Mouse (Mus musculus): ENCODE results near the gene Olfr231.

The Olfr231 gene

DNA sequence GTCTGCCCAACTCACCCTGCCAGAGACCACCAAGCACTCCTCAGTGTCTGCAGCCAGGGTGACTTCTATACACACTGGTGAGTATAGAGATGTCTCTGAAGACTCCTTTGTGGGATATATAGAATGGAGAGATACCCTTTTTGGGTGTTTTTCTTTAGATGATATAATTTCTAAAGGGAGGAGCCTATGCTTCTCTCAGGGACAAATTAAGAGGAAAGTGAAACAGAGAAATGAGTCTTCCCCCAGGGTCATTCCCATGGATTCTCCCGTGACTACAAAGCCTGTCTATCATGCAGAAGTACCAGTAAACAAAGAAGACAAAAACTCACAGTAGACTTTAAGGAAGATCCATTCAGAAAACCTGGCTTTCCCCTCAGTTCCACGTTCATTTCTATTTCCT, at the start of gene Olfr231:
Olfr231 (minus strand) TSS at position 101 of the 400 bp plus-strand sequence.
- DNase-seq (ENCODE audit: low spot score in 2 of 2) = no peak

DNA sequence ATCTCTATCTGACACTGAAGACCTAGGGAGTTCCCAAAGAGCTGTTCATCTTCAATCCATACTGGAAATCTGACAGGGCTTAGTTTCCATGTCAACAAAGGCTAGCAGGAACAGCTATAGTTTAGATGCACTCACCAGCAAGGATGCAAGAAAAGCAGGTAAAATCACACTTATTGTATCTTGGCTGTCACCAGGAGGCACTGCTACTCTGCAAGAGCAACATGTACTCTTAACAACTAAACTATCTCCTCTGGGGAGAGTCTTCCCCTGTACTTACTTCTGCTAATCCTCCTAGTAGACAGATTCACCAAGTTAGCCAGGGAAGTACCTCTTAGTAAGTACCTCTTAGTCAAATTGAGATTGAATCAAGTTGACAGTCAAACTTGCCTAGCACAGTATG, 48.1 kb upstream of the Olfr231 start:
- no peak for DNase-seq (ENCODE audit: low spot score in 2 of 2)

DNA sequence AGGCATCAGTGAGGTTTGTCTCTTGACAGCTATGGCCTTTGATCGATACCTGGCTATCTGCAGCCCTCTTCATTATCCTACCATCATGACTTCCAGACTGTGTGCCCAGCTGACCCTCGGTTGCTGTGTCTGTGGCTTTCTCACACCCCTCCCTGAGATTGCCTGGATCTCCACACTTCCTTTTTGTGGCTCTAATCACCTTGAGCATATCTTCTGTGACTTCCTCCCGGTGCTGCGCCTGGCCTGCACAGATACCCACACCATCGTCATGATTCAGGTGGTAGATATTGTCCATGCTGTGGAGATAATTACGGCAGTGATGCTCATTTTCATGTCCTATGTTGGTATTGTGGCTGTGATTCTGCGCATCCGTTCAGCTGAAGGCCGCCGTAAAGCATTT, 38.1 kb upstream of the Olfr231 start:
- DNase-seq (ENCODE audit: low spot score in 2 of 2) = no peak

DNA sequence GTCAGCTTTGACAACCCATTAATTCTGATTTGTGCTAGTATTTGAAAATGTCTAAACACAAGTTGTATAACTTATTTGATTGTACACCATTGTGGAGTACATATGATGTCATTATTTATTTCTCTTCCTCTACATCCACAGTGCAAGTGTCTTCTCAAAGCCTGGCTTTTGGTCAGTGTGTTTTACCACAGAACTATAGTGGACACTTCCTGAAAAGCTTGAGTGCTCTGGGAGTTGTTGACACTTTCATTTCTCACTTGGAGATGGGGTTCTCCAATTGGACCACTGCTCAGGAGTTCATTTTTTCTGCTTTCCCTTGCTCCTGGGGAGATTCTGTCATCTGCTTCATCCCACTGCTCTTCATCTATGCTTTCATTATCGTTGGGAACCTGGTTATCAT, 37.5 kb upstream of the Olfr231 start:
- no peak for DNase-seq (ENCODE audit: low spot score in 2 of 2)

DNA sequence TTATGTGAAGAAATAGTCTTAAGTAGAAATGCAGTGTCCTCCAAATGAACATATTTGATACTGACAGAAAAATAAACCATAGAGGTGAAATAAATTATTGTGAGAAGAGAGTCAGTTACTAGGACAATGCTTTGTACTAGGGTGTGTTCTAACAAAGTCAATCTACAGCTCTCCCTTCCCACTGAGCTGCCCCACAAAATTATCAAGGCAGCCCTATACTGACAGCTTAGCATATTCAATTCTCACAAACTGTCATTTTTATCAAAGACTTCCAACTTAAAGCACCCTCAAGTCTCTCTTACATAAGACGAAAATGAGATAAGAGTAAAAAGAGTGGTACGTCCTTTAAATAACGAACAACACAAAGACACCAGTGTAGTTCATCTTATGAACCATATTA, 36.7 kb upstream of the Olfr231 start:
- no peak for DNase-seq (ENCODE audit: low spot score in 2 of 2)

DNA sequence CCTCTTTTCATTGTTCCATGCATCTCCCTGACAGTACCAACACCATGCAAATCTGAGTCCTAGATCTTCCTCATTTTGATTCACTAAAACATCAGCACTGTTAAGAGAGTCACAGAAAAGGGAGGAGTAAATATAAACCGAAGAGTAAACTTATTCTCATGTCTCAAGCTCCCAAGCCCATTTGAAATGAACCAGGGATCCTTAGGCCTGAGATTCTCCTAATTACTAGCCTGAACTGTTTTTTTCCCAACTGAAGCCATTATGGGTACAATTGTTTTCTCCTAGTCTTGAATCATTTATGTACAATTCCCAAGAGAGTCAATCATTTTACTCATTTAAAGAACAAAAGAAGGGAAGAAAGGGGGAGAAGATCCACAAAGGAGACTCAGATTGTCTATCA, 34.4 kb upstream of the Olfr231 start, which contains the start of gene Olfr420:
Olfr420 (plus strand) TSS at position 301 of the 400 bp plus-strand sequence.
- no peak for DNase-seq (ENCODE audit: low spot score in 2 of 2)

DNA sequence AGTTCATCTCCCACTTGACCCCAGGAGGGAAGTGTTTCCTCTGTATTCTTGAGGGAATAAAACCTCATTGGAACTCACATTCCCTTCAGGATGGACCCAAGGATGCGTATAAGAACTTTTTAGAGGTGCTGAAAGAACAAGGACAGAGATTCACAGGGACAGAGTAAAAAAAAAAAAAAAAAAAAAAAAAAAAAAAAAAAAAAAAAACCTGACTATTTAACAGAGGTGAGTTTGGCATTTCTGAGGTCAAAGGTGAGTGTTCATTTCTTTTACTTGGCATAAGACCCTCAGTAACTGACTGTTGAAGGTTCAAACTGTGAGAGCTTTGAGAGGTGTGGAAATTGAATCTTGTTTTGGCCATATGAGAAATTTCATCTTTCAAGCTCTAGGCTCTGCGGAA, 28.3 kb upstream of the Olfr231 start:
- no peak for DNase-seq (ENCODE audit: low spot score in 2 of 2)

DNA sequence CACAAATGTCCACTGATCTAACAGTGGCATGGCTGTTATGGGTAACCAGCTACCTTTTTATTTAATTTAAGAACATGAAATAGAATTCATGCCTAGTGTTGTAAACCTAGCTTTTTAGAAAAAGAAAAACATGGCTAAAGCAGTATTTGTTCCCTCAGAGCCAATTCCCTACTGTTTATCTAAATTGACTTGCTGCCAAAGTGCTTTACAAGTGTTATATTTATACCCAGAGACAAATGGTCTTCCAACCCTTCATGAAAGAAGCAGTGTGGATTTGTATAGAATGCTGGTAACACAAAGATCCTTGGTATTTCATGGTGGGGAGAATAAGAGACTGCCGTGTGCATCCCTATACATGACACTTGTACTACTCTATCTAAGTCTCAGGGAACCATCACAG, 25.7 kb upstream of the Olfr231 start:
- no peak for DNase-seq (ENCODE audit: low spot score in 2 of 2)

DNA sequence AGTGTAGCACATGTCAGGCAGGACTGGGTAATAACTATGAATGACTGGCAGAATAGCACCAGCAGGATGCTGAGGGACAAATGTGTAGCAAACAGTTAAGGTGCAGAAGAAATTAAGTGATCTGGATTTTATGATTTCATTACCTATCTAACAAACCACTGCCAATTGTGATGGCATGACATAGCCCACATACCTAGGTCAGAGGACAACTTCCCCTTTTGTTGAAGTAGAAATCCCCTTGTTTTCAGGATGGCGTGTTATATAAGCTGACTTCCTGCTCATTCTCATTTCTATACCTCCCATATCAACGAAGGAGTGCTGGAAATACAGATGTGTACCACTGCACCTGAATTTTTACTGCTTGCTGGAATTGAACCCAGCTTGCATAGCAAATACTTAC, 20.4 kb upstream of the Olfr231 start:
- DNase-seq (ENCODE audit: low spot score in 2 of 2) = no peak

DNA sequence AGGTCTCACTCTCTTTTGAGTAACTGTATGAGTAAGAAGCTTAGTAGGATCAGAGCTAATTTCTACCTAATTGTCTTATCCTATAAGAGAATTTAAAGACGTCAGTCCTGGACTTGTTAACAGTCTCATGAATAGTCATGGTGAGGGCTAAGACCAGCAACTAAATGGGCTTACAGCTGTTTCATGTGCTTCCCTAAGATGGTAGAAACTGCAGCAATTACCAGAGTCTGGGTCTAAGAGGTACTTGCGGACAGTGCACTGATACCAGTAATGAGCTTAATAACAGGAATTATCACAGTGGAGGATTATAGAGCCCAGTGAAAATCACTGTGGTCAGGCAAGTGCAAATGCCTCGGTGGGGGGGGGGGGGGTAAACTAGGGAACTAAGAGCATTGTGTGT, 11.0 kb upstream of the Olfr231 start:
- DNase-seq (ENCODE audit: low spot score in 2 of 2) = no peak

DNA sequence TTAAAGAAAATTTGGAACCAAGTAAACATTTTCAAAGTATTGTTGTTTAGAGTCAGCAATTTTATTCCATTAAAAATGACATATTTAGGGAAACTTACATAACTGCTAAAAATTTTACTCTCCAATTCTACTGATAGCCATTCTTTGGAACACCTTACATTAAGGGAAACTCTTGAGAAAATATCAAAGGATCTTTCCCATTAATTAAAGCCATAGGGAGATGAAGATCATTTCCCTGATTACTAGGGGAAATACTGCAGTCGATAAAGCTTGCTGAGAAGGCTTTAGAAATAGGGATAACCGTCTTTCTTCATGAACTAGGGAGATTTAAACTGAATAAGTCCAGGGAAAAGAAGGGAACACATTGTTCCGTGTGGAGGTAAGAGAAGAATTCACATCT, 10.3 kb upstream of the Olfr231 start, which contains the start of gene Olfr424:
Olfr424 (plus strand) TSS at position 301 of the 400 bp plus-strand sequence.
- no peak for DNase-seq (ENCODE audit: low spot score in 2 of 2)

DNA sequence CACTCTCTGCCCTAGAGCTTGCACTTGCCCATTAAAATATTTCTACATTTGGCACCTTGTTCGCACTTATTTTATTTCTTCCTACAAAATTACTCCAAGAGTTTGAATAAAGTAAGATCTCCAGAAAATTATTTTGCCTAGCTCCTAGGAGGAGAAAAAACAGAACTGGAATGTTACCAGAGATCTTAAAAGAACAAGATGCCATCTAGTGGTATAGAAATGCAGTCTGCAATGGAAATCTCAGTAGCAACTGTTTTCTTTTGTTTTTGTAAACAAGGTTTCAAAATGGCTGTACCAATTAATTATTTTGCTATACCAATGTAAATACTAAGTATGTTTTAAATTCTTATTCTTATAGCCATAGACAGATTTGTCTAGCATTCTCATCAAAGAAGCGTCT, 17.2 kb downstream of the Olfr231 start:
- no peak for DNase-seq (ENCODE audit: low spot score in 2 of 2)

DNA sequence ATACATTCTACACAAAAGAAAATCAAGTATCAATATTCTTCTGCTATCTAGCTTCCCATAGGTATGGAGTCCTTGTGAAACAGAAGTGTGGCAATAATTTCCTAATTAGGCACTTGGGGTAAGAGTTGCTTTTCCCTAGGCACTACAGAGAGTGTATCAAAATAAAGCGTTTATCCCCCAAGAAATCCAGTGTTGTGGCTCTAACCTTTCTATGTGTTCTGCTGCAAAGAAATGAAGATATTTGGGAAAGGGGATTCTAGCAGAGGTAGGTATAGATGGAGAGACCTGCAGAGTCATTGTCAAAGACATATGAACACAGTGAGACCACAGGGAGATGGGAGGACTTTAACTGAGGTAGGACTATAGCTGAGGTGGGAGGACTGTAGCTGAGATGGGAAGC, 24.4 kb downstream of the Olfr231 start, which contains the start of gene Olfr427:
Olfr427 (plus strand) TSS at position 301 of the 400 bp plus-strand sequence.
- no peak for DNase-seq (ENCODE audit: low spot score in 2 of 2)

DNA sequence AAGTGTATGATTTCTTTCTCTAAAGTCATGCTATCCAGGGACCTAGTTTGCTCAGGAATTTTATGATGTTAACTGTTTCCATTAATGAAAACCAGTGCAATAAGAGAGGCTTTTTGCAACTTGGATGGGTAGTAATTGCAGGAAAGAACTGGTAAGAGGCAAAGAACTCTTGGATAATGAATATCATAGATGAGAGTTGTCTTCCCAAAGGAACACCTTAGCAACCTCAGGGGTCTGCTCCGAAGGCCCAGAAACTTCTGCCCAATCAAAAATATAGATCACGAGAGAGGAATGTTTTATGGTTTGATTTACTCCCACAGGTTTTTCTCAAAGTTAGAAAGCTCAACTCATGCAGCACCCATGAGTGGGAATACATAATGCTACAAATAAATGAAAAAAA, 36.9 kb downstream of the Olfr231 start, which contains the start of gene Olfr429:
Olfr429 (plus strand) TSS at position 301 of the 400 bp plus-strand sequence.
- DNase-seq (ENCODE audit: low spot score in 2 of 2) = no peak

DNA sequence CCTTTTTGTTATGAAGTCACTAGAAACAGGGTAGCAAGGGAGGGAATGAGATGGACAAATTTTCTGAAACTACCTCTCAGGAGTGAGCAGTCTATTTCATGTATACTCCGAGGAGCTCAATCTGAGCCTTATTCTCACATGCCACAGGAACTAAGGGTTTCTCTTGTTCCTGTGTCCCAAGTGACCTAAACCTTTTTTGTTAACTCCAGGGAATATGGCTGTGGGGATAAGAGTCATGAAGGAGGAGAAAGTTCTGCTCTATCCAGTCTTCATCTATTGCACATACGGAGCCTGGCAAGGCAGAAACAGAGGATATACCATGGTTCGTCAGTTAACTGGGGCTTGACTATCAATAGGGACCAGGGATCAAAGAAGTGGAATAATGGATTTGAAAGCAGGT, 54.7 kb downstream of the Olfr231 start, which contains the start of gene Olfr430:
Olfr430 (plus strand) TSS at position 301 of the 400 bp plus-strand sequence.
- DNase-seq (ENCODE audit: low spot score in 2 of 2) = no peak

Measured in right cerebral cortex, adult 2 months (tissue).